Mouse (Mus musculus) heart, embryonic 13.5 days (tissue): ENCODE results near the gene Opalin. TPM values are rescaled to one million over a fixed set of nuclear protein-coding genes. Genes with fewer than 3 reads are reported as not detected.

ENCODE experiments used
- ATAC-seq: fragments of 200-750 bp; cut with Nextera tagmentation; 2 replicates; pipeline ENCODE4 v1.8.0; 2017; ENCODE audit warnings: moderate TSS enrichment; ENCODE audit not compliant: insufficient number of reproducible peaks, low FRiP score, low TSS enrichment; ENCODE audit errors: extremely low read depth
- H3K27ac ChIP-seq: fragments of 300-500 bp; sonication (generic); replicated peaks from 2 replicates; pipeline ENCODE4 v1.5.1; 2015; ENCODE audit warnings: moderate library complexity, mild to moderate bottlenecking, inconsistent platforms
- H3K27me3 ChIP-seq: fragments of 300-500 bp; sonication (generic); replicated peaks from 2 replicates; pipeline ENCODE4 v1.6.1; 2015; ENCODE audit warnings: mild to moderate bottlenecking, inconsistent platforms
- H3K36me3 ChIP-seq: fragments of 300-500 bp; sonication (generic); 2 replicates; pipeline ENCODE4 v1.6.1; 2015; ENCODE audit warnings: mild to moderate bottlenecking, inconsistent platforms
- H3K4me1 ChIP-seq: fragments of 300-500 bp; sonication (generic); 2 replicates; pipeline ENCODE4 v1.6.1; 2015; ENCODE audit warnings: inconsistent platforms
- H3K4me2 ChIP-seq: fragments of 300-500 bp; sonication (generic); 2 replicates; pipeline ENCODE4 v1.6.1; 2015; ENCODE audit warnings: inconsistent platforms, mild to moderate bottlenecking, moderate library complexity
- H3K4me3 ChIP-seq: fragments of 300-500 bp; sonication (generic); 2 replicates; pipeline ENCODE4 v1.5.1; 2015; ENCODE audit warnings: moderate library complexity, mild to moderate bottlenecking, inconsistent platforms
- H3K9ac ChIP-seq: fragments of 300-500 bp; sonication (generic); 2 replicates; pipeline ENCODE4 v1.6.1; 2015; ENCODE audit warnings: inconsistent platforms, mild to moderate bottlenecking, moderate library complexity
- H3K9me3 ChIP-seq: fragments of 300-500 bp; sonication (generic); 2 replicates; pipeline ENCODE4 v1.6.1; 2016; ENCODE audit warnings: inconsistent platforms
- WGBS: fragments of 180-500 bp; shearing (Covaris S2); methylation state at CpG from one replicate; pipeline ENCODE4 v1.1.7; 2015; ENCODE audit warnings: mixed read lengths; 5-methylcytosine and 5-hydroxymethylcytosine counted together
- polyA plus RNA-seq: library from polyadenylated mRNA; unstranded; fragments of >200 nt; fragmentation: Nextera tagmentation; extraction: Ambion mirVana; gene quantifications from 2 replicates; pipeline ENCODE4 v1.2.1, GENCODE M21; 2015

The Opalin gene
- polyA plus RNA-seq, 1 experiment from 2014 or later = 0.15 TPM

DNA sequence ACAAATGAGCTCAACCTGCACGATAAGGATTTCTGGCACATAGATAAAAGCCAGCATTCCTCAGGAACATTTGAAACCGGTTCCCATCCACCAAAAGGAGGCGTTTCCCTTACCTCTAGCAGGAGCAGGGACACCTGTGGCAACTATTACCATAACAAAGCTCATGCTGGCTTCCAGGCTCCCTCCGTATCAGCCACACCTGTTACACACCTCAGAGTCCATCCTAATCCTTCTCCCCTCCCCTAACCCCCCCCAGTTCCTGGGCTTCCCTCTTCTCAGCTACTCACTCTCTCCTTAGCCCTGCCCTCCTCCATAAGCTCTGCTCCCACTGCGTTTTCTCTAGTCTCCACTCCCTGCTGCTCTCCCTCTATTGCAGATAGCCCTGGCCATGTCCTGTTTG, 63.3 kb downstream of the Opalin start:
- no peak overlapping the region for H3K9ac ChIP-seq
- peaks cover 13% of the 10 kb centered on the region for H3K4me1 ChIP-seq
- H3K9me3 ChIP-seq = no peaks in the 10 kb centered on the region
- WGBS = 6% methylated on average over 5 of the region's 5 CpGs
- ATAC-seq = no peak
- no peak overlapping the region for H3K4me3 ChIP-seq
- 0 out of 2 replicates have a peak overlapping the region, but pooled peaks have one; percentile 4 for H3K4me2 ChIP-seq
- peaks cover 60% of the 10 kb centered on the region for H3K27me3 ChIP-seq
- H3K36me3 ChIP-seq = no peaks in the 10 kb centered on the region
- no peak overlapping the region for H3K27ac ChIP-seq

Other genes starting within 250 kb of the Opalin start
- 7.9 and 10.0 TPM in 2 replicates for gene Ccnj, start 245.8 kb downstream of the Opalin start, polyA plus RNA-seq
- 6.1 and 6.3 TPM in 2 replicates for gene Zfp518a, start 182.4 kb downstream of the Opalin start, polyA plus RNA-seq
- gene Blnk, start 82.6 kb downstream of the Opalin start, polyA plus RNA-seq = 0.36 and 0.45 TPM in 2 replicates
- gene Dntt, start 47.8 kb downstream of the Opalin start, polyA plus RNA-seq = not detected in 2 replicates
- 0.05 TPM in 1 of 2 replicates, not detected in the other for gene Tll2, start 129.7 kb upstream of the Opalin start, polyA plus RNA-seq
- gene Tm9sf3, start 186.9 kb upstream of the Opalin start, polyA plus RNA-seq = 87.9 and 92.9 TPM in 2 replicates